Mouse (Mus musculus): ENCODE results near the gene Mmp10. TPM values are rescaled to one million over a fixed set of nuclear protein-coding genes. Genes with fewer than 3 reads are reported as not detected.

Gene Mmp10
- not detected in 2 replicates for polyA plus RNA-seq (2015; fragmentation: Nextera tagmentation; extraction: Ambion mirVana)

GRCm38 (mm10) chr9:7502051-7502450 lies at the start of gene Mmp10:
Mmp10 (plus strand) TSS chr9:7502352.
- Histone ChIP-seq H3K9me3 (replicated peaks) (no peaks in the 10 kb centered on the region), H3K4me2 (no peak within 1 kb of the TSS), H3K9ac (replicated peaks) (no peak within 1 kb of the TSS), H3K4me1 (no peaks in the 10 kb centered on the region), H3K27me3 (replicated peaks) (no peaks in the 10 kb centered on the region), H3K4me3 (replicated peaks) (no peak within 1 kb of the TSS), H3K27ac (replicated peaks) (no peak within 1 kb of the TSS), H3K36me3 (no peaks in the 10 kb centered on the region)
- 94% methylated on average over 3 of the region's 3 CpGs for WGBS
- no peak for ATAC-seq (ENCODE audit: low FRiP score)

DNA sequence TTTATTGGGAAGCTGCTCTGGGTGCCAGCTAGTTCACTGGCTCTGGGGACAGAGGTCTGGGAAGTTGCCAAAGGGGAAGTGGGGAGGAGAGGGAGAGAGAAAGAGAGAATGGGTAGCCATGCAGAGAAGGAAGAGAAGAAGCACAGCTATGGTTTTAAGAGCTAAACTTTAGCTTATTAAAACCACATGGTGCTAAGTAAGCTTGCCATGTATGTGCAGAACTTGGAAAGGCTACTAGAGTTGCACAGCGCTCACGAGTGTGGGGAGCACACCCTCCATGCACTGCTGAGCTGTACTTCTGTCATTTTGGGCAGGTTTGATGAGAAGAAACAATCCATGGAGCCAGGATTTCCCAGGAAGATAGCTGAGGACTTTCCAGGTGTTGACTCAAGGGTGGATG lies 48.9 kb upstream of the Mmp10 start:
- Histone ChIP-seq H3K36me3 (no peaks in the 10 kb centered on the region), H3K9ac (replicated peaks) (no peak overlapping the region), H3K27me3 (replicated peaks) (no peaks in the 10 kb centered on the region), H3K4me3 (replicated peaks) (no peak overlapping the region), H3K4me2 (no peak overlapping the region), H3K27ac (replicated peaks) (no peak overlapping the region), H3K4me1 (no peaks in the 10 kb centered on the region), H3K9me3 (replicated peaks) (no peaks in the 10 kb centered on the region)
- WGBS = 95% methylated on average over 2 of the region's 2 CpGs
- ATAC-seq (ENCODE audit: low FRiP score) = no peak

GRCm38 (mm10) chr9:7470262-7470661 lies 31.9 kb upstream of the Mmp10 start:
- no peak overlapping the region for H3K27ac ChIP-seq (replicated peaks)
- H3K4me1 ChIP-seq = no peaks in the 10 kb centered on the region
- no peaks in the 10 kb centered on the region for H3K27me3 ChIP-seq (replicated peaks)
- 88% methylated on average over 1 of the region's 1 CpGs for WGBS
- ATAC-seq (ENCODE audit: low FRiP score) = no peak
- H3K4me3 ChIP-seq (replicated peaks) = no peak overlapping the region
- no peaks in the 10 kb centered on the region for H3K9me3 ChIP-seq (replicated peaks)
- H3K36me3 ChIP-seq = no peaks in the 10 kb centered on the region
- H3K9ac ChIP-seq (replicated peaks) = no peak overlapping the region
- no peak overlapping the region for H3K4me2 ChIP-seq

GRCm38 (mm10) chr9:7483684-7484394 lies 18.3 kb upstream of the Mmp10 start:
- Histone ChIP-seq H3K27me3 (replicated peaks) (no peaks in the 10 kb centered on the region), H3K27ac (replicated peaks) (no peak overlapping the region), H3K9ac (replicated peaks) (no peak overlapping the region), H3K9me3 (replicated peaks) (no peaks in the 10 kb centered on the region), H3K4me1 (no peaks in the 10 kb centered on the region), H3K36me3 (no peaks in the 10 kb centered on the region), H3K4me2 (no peak overlapping the region), H3K4me3 (replicated peaks) (no peak overlapping the region)
- 79% methylated on average over 5 of the region's 5 CpGs for WGBS
- no peak for ATAC-seq (ENCODE audit: low FRiP score)

GRCm38 (mm10) chr9:7501138-7501537 lies 1.0 kb upstream of the Mmp10 start:
- Histone ChIP-seq H3K4me2 (no peak overlapping the region), H3K27ac (replicated peaks) (no peak overlapping the region), H3K4me3 (replicated peaks) (no peak overlapping the region), H3K9ac (replicated peaks) (no peak overlapping the region), H3K27me3 (replicated peaks) (no peaks in the 10 kb centered on the region), H3K9me3 (replicated peaks) (no peaks in the 10 kb centered on the region), H3K4me1 (no peaks in the 10 kb centered on the region), H3K36me3 (no peaks in the 10 kb centered on the region)
- WGBS = 85% methylated on average over 3 of the region's 3 CpGs
- ATAC-seq (ENCODE audit: low FRiP score) = no peak

DNA sequence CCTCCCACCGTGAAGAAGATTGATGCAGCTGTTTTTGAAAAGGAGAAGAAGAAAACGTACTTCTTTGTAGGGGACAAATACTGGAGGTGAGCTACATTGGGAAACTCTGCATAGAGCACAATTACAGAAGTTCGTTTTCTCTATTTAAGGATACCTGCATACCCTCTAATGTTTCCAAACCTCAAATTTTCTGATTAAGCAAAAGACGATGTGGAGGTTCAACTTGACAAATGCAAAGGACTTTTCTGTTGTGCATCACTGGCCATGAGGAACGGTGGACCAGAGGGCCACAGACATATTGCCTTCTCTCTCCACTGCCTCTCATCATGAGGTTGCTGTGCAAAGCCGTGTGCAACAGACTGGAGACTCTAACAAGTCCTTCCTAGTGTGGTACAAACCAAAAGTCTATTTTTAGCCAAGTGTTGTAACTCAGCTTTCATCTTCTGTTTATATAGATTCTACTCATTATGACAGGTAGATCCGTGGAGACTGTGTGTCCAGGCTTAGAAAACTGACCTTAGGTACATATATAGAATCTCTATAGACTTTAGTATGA lies 5.2 kb downstream of the Mmp10 start:
- Histone ChIP-seq H3K9ac (replicated peaks) (no peak overlapping the region), H3K4me2 (no peak overlapping the region)
- WGBS = 89% methylated on average over 7 of the region's 7 CpGs

DNA sequence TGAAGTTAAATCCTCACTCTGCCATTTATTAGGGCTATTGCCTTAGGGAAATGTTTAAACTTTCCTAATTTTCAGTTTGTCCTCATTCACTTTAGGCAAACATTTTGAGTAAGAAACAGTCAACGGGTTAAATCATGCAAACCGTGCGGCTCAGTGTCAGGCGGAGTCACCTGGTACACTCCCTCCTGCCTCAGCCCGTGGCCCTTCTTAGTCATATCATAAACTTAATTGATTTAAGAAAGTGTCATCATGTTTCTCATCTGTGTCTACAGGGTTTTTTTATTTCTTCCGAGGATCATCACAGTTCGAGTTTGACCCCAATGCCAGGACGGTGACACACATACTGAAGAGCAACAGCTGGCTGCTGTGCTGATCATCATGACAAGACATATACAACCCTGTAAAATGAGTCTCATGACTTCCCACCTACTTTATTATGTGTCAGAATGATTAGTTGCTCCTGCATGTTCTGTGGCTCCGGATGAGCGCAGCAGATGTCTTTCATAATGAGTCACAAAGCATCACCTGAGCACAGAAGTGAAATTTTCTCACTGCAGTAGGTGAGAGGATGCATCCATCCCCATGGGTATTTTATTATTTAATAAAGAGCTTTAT lies 7.6 kb downstream of the Mmp10 start:
- Histone ChIP-seq H3K9me3 (replicated peaks) (no peaks in the 10 kb centered on the region), H3K36me3 (no peaks in the 10 kb centered on the region), H3K4me1 (no peaks in the 10 kb centered on the region), H3K27ac (replicated peaks) (no peak overlapping the region), H3K27me3 (replicated peaks) (no peaks in the 10 kb centered on the region), H3K9ac (replicated peaks) (no peak overlapping the region), H3K4me3 (replicated peaks) (no peak overlapping the region), H3K4me2 (no peak overlapping the region)
- WGBS = 87% methylated on average over 10 of the region's 10 CpGs
- no peak for ATAC-seq (ENCODE audit: low FRiP score)

More for the DNA sequence above, 5.2 kb downstream of the Mmp10 start:
- Histone ChIP-seq H3K36me3 (no peaks in the 10 kb centered on the region), H3K4me3 (replicated peaks) (no peak overlapping the region), H3K4me1 (no peaks in the 10 kb centered on the region), H3K9me3 (replicated peaks) (no peaks in the 10 kb centered on the region), H3K27me3 (replicated peaks) (no peaks in the 10 kb centered on the region), H3K27ac (replicated peaks) (no peak overlapping the region)
- no peak for ATAC-seq (ENCODE audit: low FRiP score)

- Histone ChIP-seq H3K9ac (replicated peaks) (no peak overlapping the region), H3K27ac (replicated peaks) (no peak overlapping the region), H3K36me3 (no peaks in the 10 kb centered on the region), H3K9me3 (replicated peaks) (no peaks in the 10 kb centered on the region), H3K4me3 (replicated peaks) (no peak overlapping the region), H3K4me1 (no peaks in the 10 kb centered on the region), H3K4me2 (no peak overlapping the region), H3K27me3 (replicated peaks) (no peaks in the 10 kb centered on the region)
- 65% methylated on average over 4 of the region's 4 CpGs for WGBS
- ATAC-seq (ENCODE audit: low FRiP score) = no peak
Observed at GRCm38 (mm10) chr9:7517944-7518571, 15.9 kb downstream of the Mmp10 start.

GRCm38 (mm10) chr9:7526255-7526940 lies 24.2 kb downstream of the Mmp10 start:
- Histone ChIP-seq H3K27me3 (replicated peaks) (no peaks in the 10 kb centered on the region), H3K4me2 (no peak overlapping the region), H3K9me3 (replicated peaks) (no peaks in the 10 kb centered on the region), H3K4me1 (no peaks in the 10 kb centered on the region), H3K9ac (replicated peaks) (no peak overlapping the region), H3K36me3 (no peaks in the 10 kb centered on the region), H3K27ac (replicated peaks) (no peak overlapping the region), H3K4me3 (replicated peaks) (no peak overlapping the region)
- no peak for ATAC-seq (ENCODE audit: low FRiP score)
- 51% methylated on average over 4 of the region's 4 CpGs for WGBS

DNA sequence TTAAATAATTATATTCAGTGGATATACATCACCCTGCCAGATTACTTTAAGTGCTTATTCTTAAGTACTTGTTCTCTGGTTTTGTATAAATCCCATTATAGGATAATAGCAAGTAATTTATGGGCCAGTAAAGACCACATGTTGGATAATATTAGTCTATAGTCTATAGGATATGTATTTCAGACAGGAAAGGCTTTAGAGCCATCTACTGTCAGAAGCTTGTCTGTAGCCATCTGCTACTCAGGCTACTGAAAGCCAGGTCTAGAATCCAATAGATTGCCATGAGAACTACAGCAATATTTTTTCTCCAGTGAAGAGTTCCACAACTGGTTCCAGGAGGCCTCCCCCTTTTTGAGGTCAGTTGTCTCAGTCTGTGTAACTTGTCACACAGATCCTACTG lies 40.6 kb downstream of the Mmp10 start:
- no peaks in the 10 kb centered on the region for H3K4me1 ChIP-seq
- no peaks in the 10 kb centered on the region for H3K27me3 ChIP-seq (replicated peaks)
- no peaks in the 10 kb centered on the region for H3K9me3 ChIP-seq (replicated peaks)
- H3K4me3 ChIP-seq (replicated peaks) = no peak overlapping the region
- H3K9ac ChIP-seq (replicated peaks) = no peak overlapping the region
- no peak overlapping the region for H3K4me2 ChIP-seq
- no peak for ATAC-seq (ENCODE audit: low FRiP score)
- no peak overlapping the region for H3K27ac ChIP-seq (replicated peaks)
- no peaks in the 10 kb centered on the region for H3K36me3 ChIP-seq

DNA sequence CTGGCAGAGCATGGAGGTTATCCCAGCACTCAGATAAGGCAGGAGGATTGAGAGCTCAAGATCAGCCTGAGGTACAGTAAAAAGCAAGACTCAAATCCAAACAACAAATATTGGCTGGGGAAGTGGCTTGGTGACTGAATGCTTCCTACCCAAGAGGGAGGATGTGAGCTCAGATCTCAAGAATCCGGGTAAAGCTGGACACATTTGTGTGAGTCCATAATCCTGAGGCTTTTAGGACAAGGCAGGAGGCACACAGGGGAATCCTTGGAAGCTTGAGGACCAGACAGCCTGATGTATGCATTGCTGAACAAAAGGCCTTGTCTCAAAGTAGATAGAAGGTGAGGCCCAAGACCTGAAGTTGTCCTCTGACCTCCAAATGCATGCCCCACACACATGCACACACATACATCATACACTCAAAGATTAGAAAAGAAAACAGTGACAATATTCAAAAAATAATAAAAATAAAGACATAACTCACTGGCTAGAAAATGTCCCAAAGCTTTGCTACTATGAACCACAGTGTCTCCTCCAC lies 42.8 kb downstream of the Mmp10 start:
- no peaks in the 10 kb centered on the region for H3K36me3 ChIP-seq
- H3K4me2 ChIP-seq = no peak overlapping the region
- no peaks in the 10 kb centered on the region for H3K27me3 ChIP-seq (replicated peaks)
- H3K9ac ChIP-seq (replicated peaks) = no peak overlapping the region
- ATAC-seq (ENCODE audit: low FRiP score) = no peak
- no peak overlapping the region for H3K4me3 ChIP-seq (replicated peaks)
- no peaks in the 10 kb centered on the region for H3K4me1 ChIP-seq
- no peak overlapping the region for H3K27ac ChIP-seq (replicated peaks)
- 66% methylated on average over 1 of the region's 1 CpGs for WGBS
- no peaks in the 10 kb centered on the region for H3K9me3 ChIP-seq (replicated peaks)
